Mouse (Mus musculus) embryonic fibroblast, embryonic 13.5 days (primary cell): ENCODE data around the gene Hadha.

Source experiments
- CTCF ChIP-seq: IDR thresholded peaks from 2 replicates; pipeline ENCODE4 v1.5.1; 2011; ENCODE audit warnings: mild to moderate bottlenecking, control low read depth, low read length, moderate library complexity, borderline replicate concordance; ENCODE audit not compliant: insufficient read depth
- POLR2A ChIP-seq: IDR thresholded peaks from 2 replicates; pipeline ENCODE4 v1.6.1; 2011; ENCODE audit warnings: low read depth, mild to moderate bottlenecking, control low read depth, low read length, moderate library complexity

DNA sequence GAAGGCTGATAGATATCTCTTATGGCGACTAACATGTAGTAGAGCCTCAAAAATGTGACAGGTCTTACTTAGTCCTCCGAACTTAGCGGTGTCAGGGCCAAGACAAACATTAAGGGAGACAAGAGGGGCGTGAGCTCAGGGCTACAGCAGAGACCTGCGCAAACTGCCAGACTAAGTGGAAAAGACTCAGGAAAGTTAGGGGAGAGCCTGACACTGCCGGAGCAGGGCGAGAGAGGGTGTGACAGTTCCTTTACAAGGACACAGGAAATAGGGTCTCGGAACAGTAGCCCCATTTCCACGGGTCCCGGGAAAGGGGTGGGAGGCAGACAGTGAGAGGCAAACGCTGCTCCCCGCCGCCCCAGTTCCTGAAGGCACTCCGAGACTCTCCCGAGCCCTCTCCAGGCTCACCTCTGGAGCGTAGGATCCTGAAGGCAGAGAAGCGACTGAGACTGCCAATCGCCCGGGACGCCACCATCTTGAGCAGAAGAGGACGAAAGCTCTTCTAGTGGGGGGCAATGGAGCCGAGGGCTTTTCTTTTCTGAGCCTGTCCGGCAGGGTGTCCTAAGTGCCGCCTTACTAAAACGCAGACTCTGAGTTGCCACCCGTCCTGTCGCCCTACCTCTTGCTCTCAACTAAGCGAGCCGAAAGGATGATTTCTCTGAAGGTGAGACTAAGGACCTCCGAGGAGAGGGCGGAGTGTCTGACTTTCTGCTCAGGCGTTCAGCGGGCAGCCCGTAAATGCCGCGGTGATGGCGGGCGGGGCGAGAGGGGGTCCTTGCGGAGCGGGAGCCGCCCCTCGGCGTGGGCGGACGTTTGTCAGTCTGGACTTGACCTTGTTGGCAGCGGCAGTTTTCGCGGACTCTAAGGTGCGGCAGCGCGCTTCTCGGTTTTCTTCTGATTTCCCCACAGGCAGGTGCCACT, at the start of gene Hadha, which contains the start of gene Hadhb:
- TF ChIP-seq CTCF, result no peak
- peak; percentile 91 for TF ChIP-seq POLR2A
